Mouse (Mus musculus): ENCODE measurements at regions not wholly inside any gene's neighbourhood (a gene's known extent, or its start where the extent isn't known, plus 50 kb on each side); places are given as distances from the start of the nearest gene placed in this dataset.
A peak's percentile ranks its signal among the peaks of the same experiment; 100 is the strongest.

- no peak for TF ChIP-seq CTCF (conservative IDR thresholded peaks at IDR 0.05)
- DNase-seq (ENCODE audit: low spot score in 2 of 2): no peak
- Histone ChIP-seq H3K4me3 (no peak overlapping the region), H3K27ac (no peak overlapping the region)
Measured at GRCm38 (mm10) chr13:6330320-6330950, 217.5 kb upstream of the Pitrm1 start.

GRCm38 (mm10) chr13:6340157-6340556 lies 207.8 kb upstream of the Pitrm1 start:
- TF ChIP-seq CTCF (conservative IDR thresholded peaks at IDR 0.05): no peak
- DNase-seq (ENCODE audit: low spot score in 2 of 2): no peak
- no peak overlapping the region for H3K27ac ChIP-seq

GRCm38 (mm10) chr13:6341102-6341737 lies 206.7 kb upstream of the Pitrm1 start:
- DNase-seq (ENCODE audit: low spot score in 2 of 2): peak; percentile 53 to 78
- no peak for TF ChIP-seq CTCF (conservative IDR thresholded peaks at IDR 0.05)
- Histone ChIP-seq H3K27ac (0 out of 2 replicates have a peak overlapping the region, but pooled peaks have one; percentile 32), H3K4me3 (no peak overlapping the region)

More at GRCm38 (mm10) chr13:6340157-6340556, 207.8 kb upstream of the Pitrm1 start:
- no peak overlapping the region for H3K4me3 ChIP-seq

GRCm38 (mm10) chr13:6365169-6365568 lies 182.8 kb upstream of the Pitrm1 start:
- no peak for DNase-seq (ENCODE audit: low spot score in 2 of 2)
- no peak for TF ChIP-seq CTCF (conservative IDR thresholded peaks at IDR 0.05)
- Histone ChIP-seq H3K27ac (no peak overlapping the region), H3K4me3 (no peak overlapping the region)

- DNase-seq (ENCODE audit: low spot score in 2 of 2): no peak
- H3K27ac ChIP-seq: no peak overlapping the region
- no peak overlapping the region for H3K4me3 ChIP-seq
- TF ChIP-seq CTCF (conservative IDR thresholded peaks at IDR 0.05): no peak
Measured at GRCm38 (mm10) chr13:6367661-6368060, 180.3 kb upstream of the Pitrm1 start.

- H3K4me3 ChIP-seq: no peak overlapping the region
- no peak for TF ChIP-seq CTCF (conservative IDR thresholded peaks at IDR 0.05)
- DNase-seq (ENCODE audit: low spot score in 2 of 2): no peak
Measured at GRCm38 (mm10) chr13:6374570-6375173, 173.3 kb upstream of the Pitrm1 start.

GRCm38 (mm10) chr13:6377919-6378318 lies 170.0 kb upstream of the Pitrm1 start:
- TF ChIP-seq CTCF (conservative IDR thresholded peaks at IDR 0.05): no peak
- Histone ChIP-seq H3K4me3 (no peak overlapping the region), H3K27ac (no peak overlapping the region)
- no peak for DNase-seq (ENCODE audit: low spot score in 2 of 2)

More at GRCm38 (mm10) chr13:6374570-6375173, 173.3 kb upstream of the Pitrm1 start:
- no peak overlapping the region for H3K27ac ChIP-seq

- Histone ChIP-seq H3K27ac (no peak overlapping the region), H3K4me3 (no peak overlapping the region)
- no peak for DNase-seq (ENCODE audit: low spot score in 2 of 2)
- no peak for TF ChIP-seq CTCF (conservative IDR thresholded peaks at IDR 0.05)
Measured at GRCm38 (mm10) chr13:6395562-6396223, 152.3 kb upstream of the Pitrm1 start.

GRCm38 (mm10) chr13:6397648-6398047 lies 150.3 kb upstream of the Pitrm1 start:
- H3K4me3 ChIP-seq: no peak overlapping the region
- H3K27ac ChIP-seq: no peak overlapping the region
- no peak for TF ChIP-seq CTCF (conservative IDR thresholded peaks at IDR 0.05)
- DNase-seq (ENCODE audit: low spot score in 2 of 2): no peak

- DNase-seq (ENCODE audit: low spot score in 2 of 2): no peak
- Histone ChIP-seq H3K27ac (no peak overlapping the region), H3K4me3 (no peak overlapping the region)
- no peak for TF ChIP-seq CTCF (conservative IDR thresholded peaks at IDR 0.05)
Measured at GRCm38 (mm10) chr13:6431821-6432220, 116.1 kb upstream of the Pitrm1 start.

- H3K27ac ChIP-seq: no peak overlapping the region
- no peak for TF ChIP-seq CTCF (conservative IDR thresholded peaks at IDR 0.05)
Measured at GRCm38 (mm10) chr13:6446976-6447375, 101.0 kb upstream of the Pitrm1 start.

GRCm38 (mm10) chr13:6461363-6461762 lies 86.6 kb upstream of the Pitrm1 start:
- H3K4me3 ChIP-seq: no peak overlapping the region
- TF ChIP-seq CTCF (conservative IDR thresholded peaks at IDR 0.05): no peak
- no peak for DNase-seq (ENCODE audit: low spot score in 2 of 2)
- H3K27ac ChIP-seq: peak overlapping the region; percentile 21; the same call in 1 of the 2 replicates

More at GRCm38 (mm10) chr13:6446976-6447375, 101.0 kb upstream of the Pitrm1 start:
- H3K4me3 ChIP-seq: no peak overlapping the region
- DNase-seq (ENCODE audit: low spot score in 2 of 2): no peak

GRCm38 (mm10) chr13:6465911-6466419 lies 82.0 kb upstream of the Pitrm1 start:
- TF ChIP-seq CTCF (conservative IDR thresholded peaks at IDR 0.05): no peak
- DNase-seq (ENCODE audit: low spot score in 2 of 2): no peak
- Histone ChIP-seq H3K4me3 (no peak overlapping the region), H3K27ac (no peak overlapping the region)
